Mouse (Mus musculus) lung, postnatal 0 days (tissue): ENCODE results near the gene Tmem229b.

Experiments
- CTCF ChIP-seq: IDR thresholded peaks from 2 replicates; pipeline ENCODE4 v1.5.1; 2016; ENCODE audit warnings: antibody characterized with exemption, mild to moderate bottlenecking
- EP300 ChIP-seq: IDR thresholded peaks from 2 replicates; pipeline ENCODE4 v1.6.1; 2016; ENCODE audit warnings: antibody characterized with exemption, mild to moderate bottlenecking, control low read depth

- no peak for TF ChIP-seq CTCF
- no peak for TF ChIP-seq EP300
These were observed 14.5 kb upstream of the Tmem229b start for GRCm38 (mm10) chr12:79021902-79022301.
